Mouse (Mus musculus) effector memory CD4-positive, alpha-beta T cell, adult 5 months (primary cell): ENCODE results near the gene Txlnb. TPM values are rescaled to one million over a fixed set of nuclear protein-coding genes. Genes with fewer than 3 reads are reported as not detected.

ENCODE experiments used
- polyA plus RNA-seq: library from polyadenylated mRNA; unstranded; fragments of 100-300 nt; shearing (Covaris generic); gene quantifications from one replicate; pipeline ENCODE4 v1.2.1, GENCODE M21; 2017

The Txlnb gene
- polyA plus RNA-seq, result 1.2 TPM

DNA sequence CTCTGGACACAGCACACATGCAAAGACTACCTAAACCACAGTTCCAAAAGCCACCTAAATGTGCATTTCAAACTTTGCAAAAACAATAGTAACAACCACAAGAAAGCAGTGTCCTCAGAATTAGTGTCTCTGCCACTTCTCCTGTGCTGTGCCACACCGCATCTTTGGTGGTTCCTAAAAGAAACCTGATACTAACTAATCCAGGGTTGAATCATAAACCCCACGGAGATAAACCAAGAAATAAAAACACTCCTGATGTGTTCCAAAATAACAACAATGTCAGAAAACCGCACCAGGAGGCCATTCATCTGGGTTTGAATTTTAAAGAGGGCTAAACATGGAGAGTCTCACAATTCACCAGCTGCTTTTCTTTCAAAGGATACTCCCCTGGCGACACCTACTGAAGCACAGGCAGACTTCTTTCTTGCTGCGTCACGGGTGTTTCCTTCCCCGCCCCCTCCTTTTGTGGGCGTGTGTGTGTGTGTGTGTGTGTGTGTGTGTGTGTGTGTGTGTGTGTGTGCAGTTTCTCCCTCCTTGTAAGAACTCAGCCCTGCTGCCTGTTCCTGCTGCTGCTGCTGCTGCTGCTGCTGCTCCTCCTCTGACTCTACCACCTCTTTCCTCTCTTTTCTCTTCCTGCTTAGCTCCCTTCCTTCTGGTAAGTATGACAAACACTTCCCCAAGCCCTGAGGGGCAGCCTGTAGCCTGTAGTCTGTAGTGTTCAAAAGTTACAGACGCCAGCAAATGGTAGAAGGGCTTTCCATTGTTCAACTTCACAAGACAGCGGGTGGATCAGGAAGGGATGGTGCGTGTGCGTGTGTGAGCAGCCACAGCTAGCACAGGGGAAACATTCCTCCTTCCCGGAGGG lies at the start of gene Txlnb:
Txlnb (plus strand) TSS at position 460 of the 865 bp plus-strand sequence.

Other genes with a start within 250 kb of the Txlnb start
- 167 TPM for gene Cited2, start 73.0 kb upstream of the Txlnb start, polyA plus RNA-seq
- gene Heca, start 151.8 kb downstream of the Txlnb start, polyA plus RNA-seq, result 124 TPM
- 231 TPM for gene Abracl, start 227.1 kb downstream of the Txlnb start, polyA plus RNA-seq